In the genomic region with DNA sequence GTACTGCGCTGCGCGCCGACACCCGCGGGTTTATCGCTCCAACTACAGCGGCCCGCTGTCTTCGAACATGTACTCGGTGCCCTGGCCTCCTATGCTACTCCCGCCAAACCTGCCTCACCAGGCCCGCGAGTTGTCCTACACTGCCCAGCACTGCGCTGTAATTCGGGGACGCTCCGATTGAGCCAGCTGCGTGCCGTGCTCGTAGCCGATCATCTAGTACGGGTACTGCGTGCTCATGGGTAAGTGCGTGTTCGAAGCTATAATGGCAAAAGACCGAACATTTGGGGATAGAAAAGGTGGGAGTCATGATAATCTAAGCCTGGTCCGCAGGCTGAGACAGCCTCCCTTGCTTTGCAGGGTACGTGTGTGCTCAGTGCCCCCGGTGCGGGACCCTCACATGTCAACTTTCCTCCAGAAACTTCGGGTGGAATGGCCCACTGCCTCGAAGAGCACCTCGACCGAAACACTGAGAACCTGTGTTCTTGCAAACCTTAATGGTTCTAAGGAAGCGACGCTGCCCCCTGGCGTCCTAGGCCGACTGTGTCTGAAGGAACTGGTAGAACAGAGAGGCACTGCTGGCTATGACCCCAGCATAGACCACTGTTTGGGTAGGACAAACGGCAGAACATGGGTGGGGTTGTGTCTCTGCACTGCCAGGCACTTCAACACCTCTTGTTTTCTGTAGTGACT, we compare ENCODE assay signal across 8 mouse cellular contexts. TPM values are rescaled to one million over a fixed set of nuclear protein-coding genes. Genes with fewer than 3 reads are reported as not detected.
DNase-seq lines count a peak whose midpoint lies in the region; ATAC-seq and TF ChIP-seq lines count a peak whose summit lies in the region.

No protein-coding gene starts in this region.

- DNase-seq in layer of hippocampus, adult 11-12 months (ENCODE audit: low spot score): peak; percentile 81
- DNase-seq in layer of hippocampus, adult 9-10 months (ENCODE audit: low spot score): no peak
- DNase-seq in cerebellum, postnatal 36 days: peak; percentile 66 to 76
- DNase-seq in gastrocnemius, postnatal 10 days: peak; percentile 79
- DNase-seq in intestine, embryonic 14.5 days (ENCODE audit: low spot score): peak; percentile 88
- peak; percentile 84 for DNase-seq in limb, embryonic 14.5 days (ENCODE audit: low spot score)
- peak; percentile 86 for DNase-seq in midbrain, embryonic 14.5 days
- DNase-seq in spleen, postnatal 36 days (ENCODE audit: low spot score in 2 of 2): peak; percentile 81 to 87

- 2% methylated on average over 40 of the region's 40 CpGs for WGBS in intestine, embryonic 14.5 days
- 2% methylated on average over 35 of the region's 40 CpGs for WGBS in limb, embryonic 14.5 days
- WGBS in midbrain, embryonic 14.5 days: 1% methylated on average over 40 of the region's 40 CpGs

- peak; percentile 5; the same call in 1 of the 2 replicates for ATAC-seq in intestine, embryonic 14.5 days (replicated peaks; ENCODE audit: low FRiP score, low TSS enrichment, low read depth)
- ATAC-seq in limb, embryonic 14.5 days (ENCODE audit: low FRiP score, low read depth): no peak
- ATAC-seq in midbrain, embryonic 14.5 days (ENCODE audit: low FRiP score, low TSS enrichment): 0 out of 2 replicates have a peak, but pooled peaks have one; percentile 1

- peak overlapping the region; percentile 64 for H3K27ac ChIP-seq in intestine, embryonic 14.5 days (ENCODE audit: low read depth)
- H3K27ac ChIP-seq in limb, embryonic 14.5 days (replicated peaks; ENCODE audit: low read depth, low read length): peak overlapping the region; percentile 67; the same call in 1 of the 2 replicates
- H3K27ac ChIP-seq in midbrain, embryonic 14.5 days (replicated peaks; ENCODE audit: low read depth, low read length): peak overlapping the region; percentile 60

- no peak for TF ChIP-seq POLR2A in limb, embryonic 14.5 days (IDR thresholded peaks at IDR 0.05; ENCODE audit: borderline replicate concordance, extremely low read depth, insufficient read depth, insufficient read length)

- peak overlapping the region; percentile 63 for H3K4me3 ChIP-seq in intestine, embryonic 14.5 days (ENCODE audit: low read depth, low read length)
- H3K4me3 ChIP-seq in limb, embryonic 14.5 days (replicated peaks; ENCODE audit: low read length): peak overlapping the region; percentile 62
- peak overlapping the region; percentile 53 for H3K4me3 ChIP-seq in midbrain, embryonic 14.5 days (replicated peaks; ENCODE audit: low read depth, low read length)

- no peaks in the 10 kb centered on the region for H3K27me3 ChIP-seq in intestine, embryonic 14.5 days (replicated peaks; ENCODE audit: control insufficient read depth, insufficient read depth, low read length)
- H3K27me3 ChIP-seq in limb, embryonic 14.5 days (ENCODE audit: control insufficient read depth, insufficient read depth, low read length): no peaks in the 10 kb centered on the region
- no peaks in the 10 kb centered on the region for H3K27me3 ChIP-seq in midbrain, embryonic 14.5 days (ENCODE audit: control insufficient read depth, insufficient read depth, low read length)

- H3K36me3 ChIP-seq in intestine, embryonic 14.5 days (ENCODE audit: control insufficient read depth, insufficient read depth, low read length): peaks cover 47% of the 10 kb centered on the region
- H3K36me3 ChIP-seq in limb, embryonic 14.5 days (ENCODE audit: control insufficient read depth, insufficient read depth, low read length): peaks cover 48% of the 10 kb centered on the region
- H3K36me3 ChIP-seq in midbrain, embryonic 14.5 days (ENCODE audit: control insufficient read depth, insufficient read depth, low read length): peaks cover 55% of the 10 kb centered on the region

- H3K4me1 ChIP-seq in intestine, embryonic 14.5 days (replicated peaks; ENCODE audit: control insufficient read depth, insufficient read depth, low read length): peaks cover 24% of the 10 kb centered on the region
- H3K4me1 ChIP-seq in limb, embryonic 14.5 days (ENCODE audit: control insufficient read depth, insufficient read depth, low read length): peaks cover 16% of the 10 kb centered on the region
- H3K4me1 ChIP-seq in midbrain, embryonic 14.5 days (ENCODE audit: control insufficient read depth, insufficient read depth, low read length): peaks cover 45% of the 10 kb centered on the region

- H3K9me3 ChIP-seq in intestine, embryonic 14.5 days (ENCODE audit: control insufficient read depth, low read length): no peaks in the 10 kb centered on the region
- no peaks in the 10 kb centered on the region for H3K9me3 ChIP-seq in limb, embryonic 14.5 days (ENCODE audit: control insufficient read depth, low read length)
- no peaks in the 10 kb centered on the region for H3K9me3 ChIP-seq in midbrain, embryonic 14.5 days (ENCODE audit: control insufficient read depth, low read length)

- peak overlapping the region; percentile 99 for H3K4me2 ChIP-seq in intestine, embryonic 14.5 days (ENCODE audit: low read length)
- H3K4me2 ChIP-seq in limb, embryonic 14.5 days (replicated peaks; ENCODE audit: low read depth, low read length, severe bottlenecking): peak overlapping the region; percentile 99
- H3K4me2 ChIP-seq in midbrain, embryonic 14.5 days (ENCODE audit: low read length): peak overlapping the region; percentile 97

- peak overlapping the region; percentile 54 for H3K9ac ChIP-seq in intestine, embryonic 14.5 days (ENCODE audit: low read length)
- peak overlapping the region; percentile 63 for H3K9ac ChIP-seq in limb, embryonic 14.5 days (ENCODE audit: low read depth, low read length, severe bottlenecking)
- peak overlapping the region; percentile 62 for H3K9ac ChIP-seq in midbrain, embryonic 14.5 days (replicated peaks; ENCODE audit: low read length)

RNA-seq across cellular contexts. Expression of gene Dalrd3, which starts 0.7 kb away (rescaled TPM):
- 10 to 100 TPM in 1 of 2 experiments, 1 to 10 TPM in 1; 6.6 to 11.5 TPM for total RNA-seq in gastrocnemius, postnatal 10 days (2021)
- polyA plus RNA-seq in intestine, embryonic 14.5 days (2014; fragmentation: Nextera tagmentation; extraction: Ambion mirVana): 127 and 146 TPM in 2 replicates
- 144 and 198 TPM in 2 replicates for polyA plus RNA-seq in limb, embryonic 14.5 days (2012; rRNA removed)
- 124 and 132 TPM in 2 replicates for polyA plus RNA-seq in limb, embryonic 14.5 days (2014; fragmentation: Nextera tagmentation; extraction: Ambion mirVana)
- polyA plus RNA-seq in midbrain, embryonic 14.5 days (2014; fragmentation: Nextera tagmentation; extraction: Ambion mirVana): 263 and 271 TPM in 2 replicates

RNA-seq across cellular contexts. Expression of gene Ndufaf3, which starts 3.1 kb away (rescaled TPM):
- total RNA-seq in gastrocnemius, postnatal 10 days (2021): 10 to 100 TPM; 35.3 to 35.4 TPM
- 37.0 and 39.8 TPM in 2 replicates for polyA plus RNA-seq in intestine, embryonic 14.5 days (2014; fragmentation: Nextera tagmentation; extraction: Ambion mirVana)
- 23.1 and 28.3 TPM in 2 replicates for polyA plus RNA-seq in limb, embryonic 14.5 days (2012; rRNA removed)
- 40.9 and 42.7 TPM in 2 replicates for polyA plus RNA-seq in limb, embryonic 14.5 days (2014; fragmentation: Nextera tagmentation; extraction: Ambion mirVana)
- 76.7 and 86.2 TPM in 2 replicates for polyA plus RNA-seq in midbrain, embryonic 14.5 days (2014; fragmentation: Nextera tagmentation; extraction: Ambion mirVana)

RNA-seq across cellular contexts. Expression of gene Wdr6, which starts 8.2 kb away (rescaled TPM):
- 10 to 100 TPM; 12.4 to 17.3 TPM for total RNA-seq in gastrocnemius, postnatal 10 days (2021)
- polyA plus RNA-seq in intestine, embryonic 14.5 days (2014; fragmentation: Nextera tagmentation; extraction: Ambion mirVana): 82.0 and 95.0 TPM in 2 replicates
- 123 and 175 TPM in 2 replicates for polyA plus RNA-seq in limb, embryonic 14.5 days (2012; rRNA removed)
- 91.5 and 115 TPM in 2 replicates for polyA plus RNA-seq in limb, embryonic 14.5 days (2014; fragmentation: Nextera tagmentation; extraction: Ambion mirVana)
- polyA plus RNA-seq in midbrain, embryonic 14.5 days (2014; fragmentation: Nextera tagmentation; extraction: Ambion mirVana): 273 and 274 TPM in 2 replicates

RNA-seq across cellular contexts. Expression of gene Impdh2, which starts 10.3 kb away (rescaled TPM):
- 10 to 100 TPM; 57.2 to 76.4 TPM for total RNA-seq in gastrocnemius, postnatal 10 days (2021)
- 226 and 246 TPM in 2 replicates for polyA plus RNA-seq in intestine, embryonic 14.5 days (2014; fragmentation: Nextera tagmentation; extraction: Ambion mirVana)
- 208 and 280 TPM in 2 replicates for polyA plus RNA-seq in limb, embryonic 14.5 days (2012; rRNA removed)
- polyA plus RNA-seq in limb, embryonic 14.5 days (2014; fragmentation: Nextera tagmentation; extraction: Ambion mirVana): 184 and 191 TPM in 2 replicates
- polyA plus RNA-seq in midbrain, embryonic 14.5 days (2014; fragmentation: Nextera tagmentation; extraction: Ambion mirVana): 99.3 and 107 TPM in 2 replicates

RNA-seq across cellular contexts. Expression of gene P4htm, which starts 27.1 kb away (rescaled TPM):
- total RNA-seq in gastrocnemius, postnatal 10 days (2021): 1 to 10 TPM; 4.8 to 6.6 TPM
- polyA plus RNA-seq in intestine, embryonic 14.5 days (2014; fragmentation: Nextera tagmentation; extraction: Ambion mirVana): 5.9 and 7.0 TPM in 2 replicates
- polyA plus RNA-seq in limb, embryonic 14.5 days (2012; rRNA removed): 14.3 and 17.8 TPM in 2 replicates
- polyA plus RNA-seq in limb, embryonic 14.5 days (2014; fragmentation: Nextera tagmentation; extraction: Ambion mirVana): 7.8 and 8.8 TPM in 2 replicates
- polyA plus RNA-seq in midbrain, embryonic 14.5 days (2014; fragmentation: Nextera tagmentation; extraction: Ambion mirVana): 27.0 and 30.5 TPM in 2 replicates
